Mouse (Mus musculus): ENCODE measurements around the gene Gpn2. TPM values are rescaled to one million over a fixed set of nuclear protein-coding genes. Genes with fewer than 3 reads are reported as not detected.

The Gpn2 gene
- 0.57 TPM for polyA plus RNA-seq (2014; fragmentation: Illumina TruSeq; extraction: RNeasy Lipid Tissue Mini Kit (QIAGEN cat#74804); ENCODE audit: low read depth, low replicate concordance)

DNA sequence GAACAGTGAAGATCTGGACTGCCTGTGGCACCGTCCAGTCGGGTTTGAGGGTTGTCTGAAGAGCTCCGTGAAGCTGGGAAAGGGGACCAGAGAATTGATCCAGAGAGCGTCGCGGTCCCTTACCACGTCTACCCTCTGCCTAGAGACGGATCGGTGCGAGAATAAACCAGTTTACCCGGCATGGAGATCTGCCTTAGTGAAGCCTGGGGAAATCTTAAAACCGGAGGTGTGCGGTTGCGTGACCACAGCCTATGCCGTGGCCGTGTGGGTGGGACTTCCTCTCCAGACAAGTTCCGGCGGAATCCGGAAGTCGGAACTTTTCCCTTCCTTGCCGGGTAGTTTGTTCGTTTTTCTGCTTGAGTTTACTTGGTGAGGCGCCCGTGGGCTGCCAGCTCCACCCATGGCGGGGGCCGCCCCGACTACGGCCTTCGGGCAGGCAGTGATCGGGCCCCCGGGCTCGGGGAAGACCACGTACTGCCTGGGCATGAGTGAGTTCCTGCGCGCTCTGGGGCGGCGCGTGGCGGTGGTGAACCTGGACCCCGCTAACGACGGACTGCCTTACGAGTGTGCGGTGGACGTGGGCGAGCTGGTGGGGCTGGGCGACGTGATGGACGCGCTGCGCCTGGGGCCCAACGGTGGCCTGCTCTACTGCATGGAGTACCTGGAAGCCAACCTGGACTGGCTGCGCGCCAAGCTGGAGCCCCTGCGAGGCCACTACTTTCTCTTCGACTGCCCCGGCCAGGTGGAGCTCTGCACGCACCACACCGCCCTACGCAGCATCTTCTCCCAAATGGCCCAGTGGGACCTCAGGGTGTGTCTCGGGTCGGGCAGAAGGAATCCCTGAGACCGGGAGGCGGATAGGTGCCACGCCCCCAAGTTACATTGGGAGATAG, at the start of gene Gpn2:
TSS of gene Gpn2 (plus strand) at position 304 of the 893 bp plus-strand sequence.

DNA sequence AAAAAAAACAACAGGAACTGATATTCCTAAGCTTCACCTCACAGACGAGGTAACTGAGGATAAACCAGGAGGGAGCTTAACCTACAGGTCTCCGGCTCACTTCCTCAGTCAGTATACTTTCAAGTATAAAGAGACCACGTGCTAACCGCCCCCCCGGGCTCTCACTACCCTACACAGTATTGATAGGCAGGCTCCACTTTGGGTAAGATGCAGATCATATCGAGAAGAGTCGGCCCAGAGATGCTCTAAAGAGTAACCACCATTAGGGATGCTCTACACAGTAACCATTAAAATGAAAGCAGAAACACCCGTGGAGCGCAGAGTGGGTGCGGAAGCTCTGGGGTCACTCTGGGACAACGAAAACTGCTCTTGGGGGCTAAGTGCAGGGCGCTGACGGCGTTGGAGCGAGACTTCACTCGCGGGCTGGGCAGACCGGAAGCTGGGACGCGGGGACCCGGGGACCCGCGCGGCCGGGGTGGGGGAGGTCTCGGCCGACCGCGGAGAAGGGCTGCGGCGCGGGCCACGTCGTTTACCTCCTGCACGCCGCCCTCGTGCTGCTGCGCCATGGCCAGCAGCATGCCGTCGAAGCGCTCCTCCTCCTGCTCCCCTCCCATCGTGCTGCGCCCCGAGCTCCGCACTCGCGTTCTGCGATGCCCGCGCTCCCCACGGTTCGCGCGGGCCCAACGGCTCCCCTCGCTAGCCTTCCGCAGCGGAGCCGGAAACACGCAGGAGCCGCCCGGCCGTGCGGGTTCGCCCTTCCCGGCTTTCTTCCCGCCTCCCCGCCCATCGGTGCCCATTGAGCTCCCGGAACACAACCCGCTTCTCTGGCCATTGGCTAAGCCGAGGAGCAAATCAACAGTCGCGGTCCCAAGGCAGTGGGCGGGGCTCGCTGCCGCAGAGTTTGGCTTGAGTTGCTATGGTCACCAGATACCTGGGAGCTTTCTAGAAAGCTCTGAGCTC, 38.6 kb upstream of the Gpn2 start, which contains the start of gene Nudc:
TSS of gene Nudc (minus strand) at position 725 of the 960 bp plus-strand sequence.

DNA sequence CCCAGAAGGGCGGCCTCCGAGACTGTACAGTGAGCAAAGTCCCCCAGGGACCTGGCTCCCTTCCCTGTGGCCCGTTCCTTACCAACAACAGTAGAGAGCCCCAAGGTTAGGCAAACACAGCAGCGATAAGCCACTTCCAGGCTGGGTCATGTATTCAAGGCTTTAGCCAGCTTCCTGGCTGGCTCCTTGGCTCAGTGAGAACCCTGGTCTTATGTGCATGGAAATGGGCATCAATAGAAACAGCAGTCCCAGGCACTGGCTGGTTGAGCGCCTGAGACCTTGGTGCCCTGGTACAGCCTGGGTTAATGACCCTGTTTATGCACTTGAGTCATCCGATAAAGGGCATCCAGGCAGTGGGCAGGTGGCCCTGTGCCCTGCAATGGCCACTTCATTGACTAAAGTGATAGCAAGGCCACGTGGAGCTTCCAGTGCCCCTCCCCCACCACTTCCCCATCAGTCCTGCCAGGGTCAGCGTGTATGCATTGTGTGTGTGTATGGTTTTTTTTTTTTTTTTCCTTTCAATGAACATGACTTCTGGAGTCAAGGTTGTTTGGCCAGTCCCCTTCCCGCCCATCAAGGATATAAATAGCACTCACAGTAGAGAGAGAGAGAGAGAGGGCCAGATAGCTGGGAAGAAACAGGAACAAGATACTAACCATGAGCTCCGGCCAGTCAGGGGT, 31.3 kb upstream of the Gpn2 start, which contains the start of gene Nr0b2:
TSS of gene Nr0b2 (plus strand) at position 609 of the 680 bp plus-strand sequence.

DNA sequence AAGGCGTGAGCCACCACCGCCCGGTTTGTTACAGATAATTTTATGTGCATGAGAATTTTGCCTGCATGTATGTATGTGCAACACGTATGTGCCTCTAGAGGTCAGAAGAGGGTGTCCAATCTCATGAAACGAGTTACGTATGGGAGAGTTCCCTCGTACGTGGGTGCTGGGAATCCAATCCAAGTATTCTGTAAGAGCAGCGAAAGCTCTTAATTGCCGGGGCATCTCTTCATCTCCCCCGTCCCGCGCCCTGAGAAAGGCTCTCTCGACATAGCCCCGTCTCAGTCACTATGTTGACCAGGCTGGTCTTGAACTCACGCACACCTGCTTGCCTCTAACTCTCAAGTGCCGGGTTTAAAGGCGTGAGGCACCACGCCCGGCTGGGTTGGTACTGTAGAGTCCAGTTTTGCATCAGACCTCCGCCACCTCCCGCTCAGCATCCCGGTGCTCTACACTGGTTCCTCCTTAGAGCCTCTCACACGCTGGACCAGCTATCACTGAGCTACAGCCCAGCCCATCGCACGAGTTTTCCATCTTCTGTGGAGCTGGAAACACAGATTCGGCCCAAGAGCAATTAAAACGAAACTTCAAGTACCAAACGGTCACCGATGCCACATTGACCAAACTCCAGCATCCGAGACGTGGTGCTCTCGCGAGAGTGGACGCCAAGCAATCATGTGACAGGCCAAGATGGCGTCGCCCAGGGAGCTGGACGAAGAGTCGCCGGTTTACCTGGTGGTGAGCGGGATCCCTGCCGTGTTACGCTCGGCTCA, 9.9 kb upstream of the Gpn2 start, which contains the start of gene Gpatch3:
TSS of gene Gpatch3 (plus strand) at position 676 of the 773 bp plus-strand sequence.

DNA sequence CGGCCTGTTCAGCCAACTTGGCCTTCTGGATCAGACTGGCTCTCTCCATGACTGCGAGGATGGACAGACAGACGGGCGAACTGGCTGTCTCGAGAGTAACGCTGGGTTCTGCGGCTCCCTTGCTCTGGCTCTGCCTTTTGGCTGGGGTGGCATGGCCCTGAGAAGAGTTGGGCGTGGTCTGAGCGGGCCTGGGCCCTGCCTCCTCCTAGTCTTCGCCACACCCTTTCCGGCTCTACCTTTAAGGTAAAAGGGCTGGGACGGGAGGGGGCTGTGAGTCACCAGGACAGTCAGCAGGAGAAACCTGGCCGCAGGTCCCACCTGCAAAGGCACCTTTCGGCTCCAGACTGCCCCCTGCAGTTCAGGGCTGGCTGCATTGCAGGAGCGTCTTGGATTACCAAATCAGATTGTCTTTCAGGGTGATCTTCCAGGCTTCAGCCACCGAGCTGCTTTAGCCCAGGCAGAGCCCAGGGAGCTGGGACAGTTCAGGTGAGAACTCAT, 17.6 kb downstream of the Gpn2 start, which contains the start of gene Sfn:
TSS of gene Sfn (minus strand) at position 448 of the 498 bp plus-strand sequence.

Other genes with a start within 250 kb of the Gpn2 start
- gene Wdtc1, start 230.9 kb upstream of the Gpn2 start, polyA plus RNA-seq (2014; fragmentation: Illumina TruSeq; extraction: RNeasy Lipid Tissue Mini Kit (QIAGEN cat#74804); ENCODE audit: low read depth, low replicate concordance) = 5.0 TPM
- gene Slc9a1, start 214.7 kb upstream of the Gpn2 start, polyA plus RNA-seq (2014; fragmentation: Illumina TruSeq; extraction: RNeasy Lipid Tissue Mini Kit (QIAGEN cat#74804); ENCODE audit: low read depth, low replicate concordance) = 1.2 TPM
- gene Tent5b, start 104.2 kb upstream of the Gpn2 start, polyA plus RNA-seq (2014; fragmentation: Illumina TruSeq; extraction: RNeasy Lipid Tissue Mini Kit (QIAGEN cat#74804); ENCODE audit: low read depth, low replicate concordance) = not detected
- gene Trnp1, start 85.8 kb upstream of the Gpn2 start, polyA plus RNA-seq (2014; fragmentation: Illumina TruSeq; extraction: RNeasy Lipid Tissue Mini Kit (QIAGEN cat#74804); ENCODE audit: low read depth, low replicate concordance) = not detected
- 1.1 TPM for gene Kdf1, start 65.4 kb upstream of the Gpn2 start, polyA plus RNA-seq (2014; fragmentation: Illumina TruSeq; extraction: RNeasy Lipid Tissue Mini Kit (QIAGEN cat#74804); ENCODE audit: low read depth, low replicate concordance)
- 20.4 TPM for gene Nudc, start 38.4 kb upstream of the Gpn2 start, polyA plus RNA-seq (2014; fragmentation: Illumina TruSeq; extraction: RNeasy Lipid Tissue Mini Kit (QIAGEN cat#74804); ENCODE audit: low read depth, low replicate concordance)
- gene Nr0b2, start 31.0 kb upstream of the Gpn2 start, polyA plus RNA-seq (2014; fragmentation: Illumina TruSeq; extraction: RNeasy Lipid Tissue Mini Kit (QIAGEN cat#74804); ENCODE audit: low read depth, low replicate concordance) = not detected
- gene Gpatch3, start 9.6 kb upstream of the Gpn2 start, polyA plus RNA-seq (2014; fragmentation: Illumina TruSeq; extraction: RNeasy Lipid Tissue Mini Kit (QIAGEN cat#74804); ENCODE audit: low read depth, low replicate concordance) = not detected
- gene Sfn, start 17.8 kb downstream of the Gpn2 start, polyA plus RNA-seq (2014; fragmentation: Illumina TruSeq; extraction: RNeasy Lipid Tissue Mini Kit (QIAGEN cat#74804); ENCODE audit: low read depth, low replicate concordance) = not detected
- gene Zdhhc18, start 65.8 kb downstream of the Gpn2 start, polyA plus RNA-seq (2014; fragmentation: Illumina TruSeq; extraction: RNeasy Lipid Tissue Mini Kit (QIAGEN cat#74804); ENCODE audit: low read depth, low replicate concordance) = 1.8 TPM
- gene Pigv, start 88.3 kb downstream of the Gpn2 start, polyA plus RNA-seq (2014; fragmentation: Illumina TruSeq; extraction: RNeasy Lipid Tissue Mini Kit (QIAGEN cat#74804); ENCODE audit: low read depth, low replicate concordance) = 4.7 TPM
- gene Arid1a, start 172.4 kb downstream of the Gpn2 start, polyA plus RNA-seq (2014; fragmentation: Illumina TruSeq; extraction: RNeasy Lipid Tissue Mini Kit (QIAGEN cat#74804); ENCODE audit: low read depth, low replicate concordance) = 12.9 TPM